Mouse (Mus musculus) T-cell, adult 2 months (primary cell): ENCODE data around the gene Tnfrsf22.

Experiments
- DNase-seq: peaks from one replicate; pipeline ENCODE4 v3.0.0; 2022; ENCODE audit warnings: low spot score

The Tnfrsf22 gene

DNA sequence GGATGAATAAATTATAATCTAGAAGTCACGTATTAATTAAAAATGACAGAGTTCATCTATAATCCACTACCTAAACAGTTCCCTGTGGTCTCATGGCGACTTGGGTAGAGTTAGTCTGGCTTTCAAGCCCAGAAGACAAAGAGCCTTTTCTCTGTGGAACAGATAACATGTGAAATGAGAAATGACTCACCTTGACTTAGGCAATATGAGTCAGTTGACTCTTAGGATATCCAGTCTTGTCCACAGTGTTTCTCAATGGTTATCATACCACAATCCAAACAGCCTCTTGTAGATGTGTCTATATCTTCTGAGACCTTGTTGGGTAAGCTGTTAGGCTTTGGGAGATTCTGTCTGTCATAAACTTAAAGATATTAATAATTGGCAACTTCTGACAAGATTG is 18.0 kb downstream of the Tnfrsf22 start:
- no peak for DNase-seq

DNA sequence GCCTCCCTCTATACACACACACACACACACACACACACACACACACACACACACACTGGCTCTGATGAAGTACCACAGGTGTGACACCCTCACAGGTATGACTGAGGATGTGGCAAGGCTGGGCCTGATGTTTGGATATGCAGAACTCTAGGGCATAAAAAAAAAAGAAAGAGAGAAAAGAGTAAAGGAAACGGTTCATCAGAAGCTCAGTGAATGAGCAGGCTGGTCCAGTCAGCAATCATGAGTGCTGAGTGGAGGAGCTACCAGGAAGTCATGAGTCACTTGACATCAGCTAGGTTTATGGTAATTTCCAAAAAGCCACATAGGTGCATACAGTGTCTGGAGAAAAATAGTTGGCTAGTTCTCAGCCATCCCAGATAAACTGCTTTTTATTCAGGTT is 20.0 kb downstream of the Tnfrsf22 start:
- peak; percentile 62 for DNase-seq

DNA sequence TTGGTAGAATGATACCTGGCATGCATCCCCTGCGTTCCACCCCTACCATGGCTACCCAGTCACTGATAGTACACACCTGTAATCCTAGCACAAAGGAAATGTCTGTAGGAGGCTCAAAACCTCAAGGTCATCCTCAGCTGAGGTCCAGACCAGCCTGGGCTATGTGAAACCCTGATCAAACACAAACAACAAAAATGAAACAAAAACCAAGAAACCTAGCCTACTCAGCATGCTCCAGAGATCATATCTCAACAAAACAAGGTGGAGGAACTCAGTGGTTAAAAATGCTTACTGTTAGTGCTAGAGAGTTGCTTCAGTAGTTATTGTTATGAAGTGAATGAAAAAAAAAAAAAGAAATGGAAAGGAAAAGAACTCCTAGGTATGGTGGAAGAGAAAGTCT is 20.9 kb downstream of the Tnfrsf22 start, which contains the start of gene Tnfrsf26:
Gene Tnfrsf26 (minus strand): TSS at position 183 of the 400 bp plus-strand sequence.
- peak; percentile 30 for DNase-seq

DNA sequence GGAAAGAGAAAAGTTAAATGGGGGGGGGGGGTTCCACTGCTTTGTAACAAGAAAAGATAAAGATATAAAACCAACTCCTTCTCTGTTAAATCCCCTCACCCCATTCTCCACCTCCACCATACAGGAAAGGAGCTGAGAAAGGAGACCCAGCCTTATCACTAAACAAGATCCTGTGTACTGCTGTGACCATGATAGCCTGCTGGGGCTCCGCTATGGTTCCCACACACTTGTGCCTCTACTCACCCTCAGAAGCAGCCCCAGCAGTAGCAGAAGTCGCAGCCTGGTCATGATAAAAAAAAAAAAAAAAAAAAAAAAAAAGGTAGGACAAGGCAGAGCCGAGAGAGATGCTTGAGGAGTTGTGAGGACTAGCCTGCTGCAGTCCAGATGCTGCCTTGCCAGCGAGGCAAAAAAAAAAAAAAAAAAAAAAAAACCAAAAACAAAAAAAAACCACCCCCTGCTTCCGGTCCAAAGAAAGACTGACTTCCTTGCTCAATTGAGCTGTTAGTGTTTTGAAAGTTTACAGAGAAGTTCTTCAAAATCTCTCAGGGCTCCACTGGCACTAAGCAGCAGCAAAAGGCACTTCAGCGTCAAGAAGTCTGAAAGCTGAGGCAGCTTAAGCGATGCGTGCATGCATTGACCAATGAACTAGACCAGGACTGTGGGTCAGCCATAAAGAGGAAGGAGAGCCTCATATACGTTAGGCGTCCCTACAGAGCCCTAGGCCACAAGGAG is 21.7 kb downstream of the Tnfrsf22 start:
- DNase-seq = peak; percentile 26

DNA sequence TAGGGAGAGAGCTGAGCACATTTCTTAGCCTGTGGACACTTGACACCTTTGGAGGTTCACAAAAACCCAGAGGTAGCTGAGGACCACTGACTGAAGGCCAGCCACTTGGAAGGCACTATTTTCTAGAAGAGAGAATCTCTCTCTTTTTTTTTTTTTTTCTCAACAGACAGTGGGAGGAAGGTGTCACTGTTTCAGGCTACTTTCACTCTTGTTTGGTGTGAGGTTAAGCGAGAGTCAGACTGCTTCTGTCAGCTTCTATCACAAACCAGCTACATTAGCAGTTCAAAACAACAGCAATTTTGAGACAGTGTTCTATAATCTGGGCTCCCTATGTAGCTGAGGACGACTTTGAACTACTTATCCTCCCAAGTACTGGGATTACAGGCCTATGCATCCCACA is 23.3 kb downstream of the Tnfrsf22 start:
- DNase-seq = peak; percentile 35

DNA sequence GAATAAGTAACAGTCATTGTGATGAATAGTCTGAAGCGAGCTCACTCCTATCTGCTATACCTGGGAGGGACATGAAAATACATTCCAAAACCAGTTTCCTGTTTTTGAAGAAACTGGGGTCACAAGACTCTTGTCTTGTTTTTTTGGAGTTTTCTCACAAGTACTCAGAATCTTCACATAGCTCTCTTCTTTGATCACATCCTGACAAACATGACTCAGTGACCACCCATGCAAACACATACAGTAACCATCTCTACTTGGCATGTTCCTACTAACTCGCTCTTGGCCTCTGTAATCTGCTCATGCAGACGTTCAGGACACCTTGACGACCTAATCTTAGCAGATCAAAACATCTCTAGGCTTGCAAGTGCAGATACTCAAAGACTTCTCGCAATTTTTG is 24.3 kb downstream of the Tnfrsf22 start:
- DNase-seq = peak; percentile 79

DNA sequence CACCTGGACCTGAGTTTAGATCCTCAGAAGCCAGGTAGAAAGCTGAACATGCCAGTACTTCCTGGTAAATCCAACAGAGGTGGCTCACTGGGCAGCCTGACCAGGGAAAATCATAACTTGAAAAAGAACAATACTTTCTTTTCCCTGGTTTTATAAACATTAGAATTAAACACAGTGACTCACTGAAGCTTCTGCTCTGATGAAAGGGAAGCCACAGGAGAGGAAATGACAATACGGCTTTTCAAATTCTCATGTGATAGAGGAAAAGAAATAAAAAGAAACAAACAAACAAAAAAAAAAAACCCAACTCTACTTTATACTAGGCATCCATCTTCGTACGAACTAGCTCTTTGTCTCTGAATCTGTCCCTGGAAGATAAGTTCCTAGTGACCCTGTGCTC is 24.9 kb downstream of the Tnfrsf22 start:
- peak; percentile 45 for DNase-seq

DNA sequence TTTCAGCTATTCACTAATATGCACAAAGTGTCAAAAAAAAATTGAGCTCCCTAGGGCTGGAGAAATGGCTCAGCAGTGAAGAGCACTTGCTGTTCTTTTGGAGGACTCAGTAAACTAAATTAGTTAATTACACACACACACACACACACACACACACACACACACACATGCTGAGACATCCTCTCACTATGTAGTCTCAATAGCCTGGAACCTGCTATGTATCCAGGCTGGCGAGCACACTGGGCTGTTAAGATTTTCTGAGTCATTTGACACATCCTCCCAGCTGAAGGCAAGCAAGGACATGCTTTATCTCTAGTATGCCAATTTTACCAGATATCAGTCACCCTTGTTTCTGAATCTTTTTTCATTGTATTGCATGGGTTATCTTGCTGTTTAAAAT is 28.5 kb downstream of the Tnfrsf22 start:
- DNase-seq = no peak

DNA sequence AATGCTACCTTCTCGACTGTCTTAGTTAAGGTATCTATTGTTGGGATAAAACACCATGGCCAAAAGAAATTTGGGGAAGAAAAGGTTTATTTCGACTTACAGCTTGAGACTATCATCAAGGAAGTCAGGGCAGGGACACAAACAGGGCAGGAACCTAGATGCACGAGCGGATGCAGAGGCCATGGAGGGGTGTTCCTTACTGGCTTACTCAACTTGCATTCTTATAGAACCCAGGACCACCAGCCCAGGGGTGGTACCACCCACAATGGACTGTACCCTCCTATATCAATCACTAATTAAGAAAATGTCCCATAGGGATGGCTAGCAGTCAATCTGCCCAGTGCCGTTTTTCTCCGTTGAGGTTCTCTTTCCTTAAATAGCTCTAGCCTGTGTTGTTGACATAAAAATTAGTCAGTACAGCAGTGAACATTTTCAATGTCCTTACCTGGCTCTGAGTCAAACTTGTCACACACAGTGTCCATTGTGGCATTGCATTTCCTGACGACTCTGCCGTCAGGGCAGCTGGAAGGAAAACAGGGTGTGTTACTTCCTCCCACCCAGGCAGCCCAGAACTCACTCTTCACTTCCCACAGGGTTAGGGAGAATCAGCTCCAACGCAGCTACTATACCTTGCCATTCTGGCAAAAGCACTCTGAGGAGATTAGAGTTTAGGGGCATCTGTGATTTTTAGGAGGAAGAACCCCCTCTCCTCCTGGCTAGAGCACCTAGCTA is 34.9 kb downstream of the Tnfrsf22 start:
- no peak for DNase-seq

DNA sequence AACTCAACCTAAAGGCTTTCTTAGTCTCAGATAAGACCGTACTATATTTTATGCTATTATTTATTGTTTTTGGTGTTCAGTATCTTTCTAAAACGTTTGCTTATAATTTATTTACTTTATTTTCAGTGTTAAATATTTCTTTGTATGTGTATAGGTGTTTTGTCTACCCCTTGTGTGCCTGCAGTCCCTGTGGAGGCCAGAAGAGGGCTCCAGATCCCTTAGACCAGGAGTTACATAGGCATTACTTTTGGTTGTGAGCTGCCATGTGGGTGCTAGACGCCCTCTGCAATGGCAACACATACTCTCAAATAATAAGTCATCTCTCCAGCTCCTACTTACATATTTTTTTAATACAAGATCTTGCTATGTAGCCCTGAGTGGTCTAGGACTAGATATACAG is 37.2 kb downstream of the Tnfrsf22 start:
- DNase-seq = no peak

DNA sequence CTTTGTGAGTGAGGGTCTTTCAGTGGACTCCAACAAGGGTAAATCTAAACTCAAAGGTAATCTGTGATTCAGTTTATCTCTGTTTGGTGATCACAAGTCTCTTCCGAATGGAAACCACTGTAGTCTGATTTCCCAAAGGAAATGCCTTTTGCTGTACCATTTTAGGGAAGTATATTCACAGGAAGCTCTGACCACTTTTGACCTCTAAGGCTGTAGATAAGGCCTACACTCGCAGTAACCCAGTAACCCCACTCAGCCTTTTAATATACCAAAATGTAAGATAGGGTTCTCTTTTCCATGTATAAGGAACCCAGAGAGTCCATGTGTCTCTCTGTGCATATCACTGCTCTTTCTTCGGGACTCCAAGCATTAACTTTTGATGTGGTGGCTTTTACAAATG is 44.1 kb downstream of the Tnfrsf22 start:
- DNase-seq = no peak

DNA sequence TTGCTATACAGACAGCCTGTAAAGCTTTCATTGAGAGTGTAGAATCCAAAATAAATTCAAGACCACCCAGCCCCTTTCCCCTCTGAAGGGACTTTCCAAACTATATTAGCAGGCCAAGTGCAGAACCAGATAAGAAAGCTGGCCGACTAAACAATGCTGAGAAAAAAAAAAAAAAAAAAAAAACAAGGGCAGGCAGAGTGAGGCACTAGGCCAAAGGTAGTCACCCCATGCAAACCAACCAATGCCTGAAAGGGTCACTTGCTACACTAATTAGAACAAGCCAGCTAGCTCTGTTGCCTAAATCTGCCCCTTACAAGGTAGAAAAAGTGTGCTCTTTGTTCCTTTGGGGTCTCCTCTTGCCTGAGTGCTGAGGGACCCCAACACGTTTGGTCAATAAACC is 44.6 kb downstream of the Tnfrsf22 start:
- DNase-seq = no peak

DNA sequence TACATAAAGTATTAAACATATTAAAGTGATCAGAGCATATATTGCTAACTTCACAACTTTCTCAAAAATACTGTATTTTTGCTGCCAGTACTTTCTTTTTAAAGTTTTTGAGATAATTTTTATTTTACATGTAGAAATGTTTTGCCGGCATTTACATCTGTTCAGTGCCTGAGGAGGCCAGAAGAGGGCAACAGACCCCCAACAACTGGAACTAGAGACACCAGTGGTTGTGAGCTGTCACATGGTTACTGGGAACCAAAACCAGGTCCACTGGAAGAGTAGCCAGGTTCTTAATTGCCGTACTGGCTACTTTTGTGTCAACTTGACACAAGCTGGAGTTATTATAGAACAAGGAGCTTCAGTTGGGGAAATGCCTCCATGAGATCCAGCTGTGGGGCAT is 47.8 kb downstream of the Tnfrsf22 start:
- peak; percentile 24 for DNase-seq

DNA sequence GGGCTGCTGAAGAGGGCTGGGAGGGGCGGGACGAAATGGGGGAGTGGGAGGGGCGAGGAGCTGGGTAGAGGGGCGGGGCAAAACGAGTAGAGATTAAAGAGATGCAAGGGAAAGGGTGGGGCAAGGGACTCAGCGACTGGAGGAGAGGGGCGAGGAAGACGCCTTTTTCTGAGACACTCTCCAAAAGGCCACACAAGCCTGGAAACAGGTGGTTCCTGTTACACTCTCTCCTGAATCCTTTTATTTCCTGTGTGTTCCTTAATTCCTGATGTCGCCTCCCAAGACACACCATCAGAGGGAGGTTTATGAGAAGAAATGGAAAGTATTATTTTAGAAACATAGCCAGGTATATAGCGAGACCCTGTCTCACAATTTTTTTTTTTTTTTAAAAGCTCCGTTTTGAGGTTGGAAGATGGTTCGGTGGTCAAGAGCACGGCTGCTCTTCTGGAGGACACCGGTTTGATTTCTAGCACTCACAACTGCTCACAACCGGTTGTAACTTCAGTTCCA is 49.2 kb downstream of the Tnfrsf22 start:
- no peak for DNase-seq

DNA sequence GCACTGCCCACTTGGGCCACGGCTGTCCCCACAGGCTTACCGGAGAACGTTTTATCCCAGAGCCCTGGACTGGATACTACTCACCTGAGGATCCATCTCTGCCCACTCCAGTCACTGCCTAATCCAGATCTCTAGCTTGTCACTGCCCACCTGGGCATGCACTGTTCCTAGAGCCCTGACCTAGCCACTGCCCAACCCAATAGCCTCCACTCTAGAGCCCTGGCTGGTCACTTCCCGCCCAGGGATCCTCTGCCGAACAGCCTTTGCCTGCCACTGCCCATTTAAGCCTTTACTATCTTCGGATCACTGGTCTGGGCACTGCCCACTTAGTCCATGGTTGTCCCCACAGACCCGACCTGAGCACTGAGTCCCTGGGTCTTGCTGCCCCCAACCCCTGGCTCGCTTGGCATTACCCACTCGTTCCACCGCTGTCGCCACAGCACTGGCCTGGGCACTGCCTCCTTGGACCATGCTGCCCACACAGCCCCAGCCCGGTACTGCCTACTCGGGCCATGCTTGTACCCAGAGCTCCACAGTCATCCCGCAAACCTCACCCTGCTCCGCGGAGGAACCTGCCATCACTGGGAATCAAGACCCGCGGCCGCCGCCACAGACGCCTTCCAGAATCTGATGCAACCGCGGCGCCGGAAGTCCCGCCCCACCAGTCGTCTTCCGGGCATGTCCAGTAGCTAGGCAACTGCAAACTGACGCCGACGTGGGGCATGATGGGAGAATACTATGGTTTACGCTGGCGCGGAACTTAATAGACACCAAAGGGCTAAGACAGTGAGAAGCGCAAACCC is 49.8 kb downstream of the Tnfrsf22 start, which contains the start of gene Cars:
Gene Cars (minus strand): TSS at position 663 of the 803 bp plus-strand sequence.
- DNase-seq = peak; percentile 98

DNA sequence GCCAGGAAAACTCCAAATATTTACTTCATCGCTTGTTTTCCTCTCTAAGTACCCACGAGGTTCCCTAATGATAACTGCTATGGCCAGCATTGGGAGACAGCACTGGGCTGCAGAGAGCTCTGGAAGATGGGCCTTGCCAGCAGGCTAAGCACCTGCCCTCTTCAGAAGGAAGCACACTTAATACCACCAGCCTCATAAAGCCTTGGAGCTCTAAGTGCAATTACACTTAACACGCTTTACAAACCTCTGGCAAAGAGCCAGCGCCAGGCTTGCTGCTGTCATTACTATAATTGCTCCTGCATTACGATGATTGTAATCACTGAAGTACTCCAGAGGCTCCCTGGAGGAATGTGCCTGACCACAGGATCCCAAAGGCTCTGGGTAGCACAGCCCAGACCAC is 54.6 kb downstream of the Tnfrsf22 start:
- no peak for DNase-seq

DNA sequence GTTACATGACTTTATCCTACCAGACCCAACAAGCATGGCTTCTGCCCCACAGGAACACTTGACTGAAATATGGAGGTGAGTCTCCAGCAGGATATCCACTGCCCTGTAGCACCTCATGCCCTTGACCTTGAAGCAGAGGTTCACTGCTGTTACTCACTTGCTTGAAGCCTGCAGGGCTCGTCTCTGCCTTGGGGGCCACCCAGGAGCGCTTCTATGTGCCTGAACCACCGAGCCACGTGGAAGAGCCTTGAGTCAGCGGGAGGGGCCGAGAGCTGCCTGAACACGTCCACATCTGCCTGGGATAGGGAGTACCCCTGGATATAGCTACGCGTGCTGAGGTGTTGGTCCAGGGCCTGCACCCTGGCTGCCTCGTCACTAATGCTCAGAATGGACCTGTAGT is 57.2 kb downstream of the Tnfrsf22 start:
- DNase-seq = no peak

DNA sequence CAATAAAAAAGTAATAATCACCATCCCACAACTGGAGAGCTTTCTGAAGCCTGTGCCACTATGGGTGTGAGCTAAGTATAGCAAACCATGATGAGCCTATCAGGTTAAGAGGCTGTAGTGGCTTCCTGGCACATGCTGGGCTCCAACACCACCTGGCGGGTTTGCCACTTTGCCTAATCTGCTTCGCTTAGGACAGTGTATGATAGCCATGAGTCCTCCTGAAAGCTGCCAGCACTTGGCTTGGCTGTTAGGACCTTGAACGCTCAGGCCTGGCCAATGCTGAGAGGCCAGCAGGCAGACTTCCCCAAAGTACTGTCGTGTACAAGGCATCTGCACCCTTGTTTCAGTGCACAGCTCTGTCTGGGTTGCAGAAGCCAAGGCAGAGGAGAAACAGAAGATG is 61.5 kb downstream of the Tnfrsf22 start:
- DNase-seq = no peak

DNA sequence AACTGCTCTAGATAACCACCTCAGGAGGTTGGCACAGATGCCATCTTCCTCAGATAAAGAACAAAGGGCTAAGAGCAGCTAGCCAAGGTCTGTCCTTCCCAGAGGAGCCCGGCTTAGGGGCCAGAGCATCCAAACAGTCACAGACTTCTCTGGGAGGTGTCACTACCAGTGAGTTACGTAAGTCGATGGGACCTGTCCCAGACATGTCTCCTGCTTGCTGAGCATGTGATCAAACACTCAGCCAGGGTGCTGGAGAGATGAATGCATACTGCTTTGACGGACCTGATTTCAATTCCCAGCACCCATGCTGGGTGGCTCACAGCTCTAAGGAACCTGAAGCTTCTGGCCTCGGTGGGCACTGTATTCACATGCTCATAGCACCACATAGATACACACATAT is 61.9 kb downstream of the Tnfrsf22 start:
- DNase-seq = no peak
